Mouse (Mus musculus) liver, postnatal 0 days (tissue): ENCODE data around the gene Syt17. TPM values are rescaled to one million over a fixed set of nuclear protein-coding genes. Genes with fewer than 3 reads are reported as not detected.
"Not testable (repeated sequence)": the region's sequence is repeated elsewhere in the genome, so short reads cannot be mapped to it uniquely, and the experiment has no call there.

Experiments used
- ATAC-seq: fragments of 200-750 bp; cut with Nextera tagmentation; 2 replicates; pipeline ENCODE4 v1.8.0; 2017; ENCODE audit warnings: mild to moderate bottlenecking, moderate library complexity
- DNase-seq: peaks from one replicate; pipeline ENCODE4 v3.0.0-alpha.2; 2016
- H3K27ac ChIP-seq: fragments of 300-500 bp; sonication (generic); 2 replicates; pipeline ENCODE4 v1.5.1; 2014; ENCODE audit warnings: antibody characterized with exemption, moderate library complexity, mild to moderate bottlenecking, low read depth
- H3K27me3 ChIP-seq: fragments of 300-500 bp; sonication (generic); 2 replicates; pipeline ENCODE4 v1.6.1; 2014; ENCODE audit warnings: low read length, control low read depth, mixed read lengths; ENCODE audit not compliant: insufficient read depth
- H3K36me3 ChIP-seq: fragments of 300-500 bp; sonication (generic); replicated peaks from 2 replicates; pipeline ENCODE4 v1.6.1; 2014; ENCODE audit warnings: mild to moderate bottlenecking, control low read depth, low read length, moderate library complexity, mixed read lengths; ENCODE audit not compliant: insufficient read depth
- H3K4me1 ChIP-seq: fragments of 300-500 bp; sonication (generic); 2 replicates; pipeline ENCODE4 v1.6.1; 2014; ENCODE audit warnings: antibody characterized with exemption, mild to moderate bottlenecking, control low read depth; ENCODE audit not compliant: insufficient read depth
- H3K4me2 ChIP-seq: fragments of 300-500 bp; sonication (generic); 2 replicates; pipeline ENCODE4 v1.6.1; 2014; ENCODE audit warnings: low read depth, mild to moderate bottlenecking, low read length, moderate library complexity, mixed read lengths
- H3K4me3 ChIP-seq: fragments of 300-500 bp; sonication (generic); 2 replicates; pipeline ENCODE4 v1.5.1; 2014; ENCODE audit warnings: low read depth, low read length
- H3K9ac ChIP-seq: fragments of 300-500 bp; sonication (generic); replicated peaks from 2 replicates; pipeline ENCODE4 v1.6.1; 2014; ENCODE audit warnings: mild to moderate bottlenecking, moderate library complexity
- H3K9me3 ChIP-seq: fragments of 300-500 bp; sonication (generic); 2 replicates; pipeline ENCODE4 v1.6.1; 2016; ENCODE audit warnings: mild to moderate bottlenecking, control low read depth, low read length, mixed read lengths
- CTCF ChIP-seq: sonication (generic); IDR thresholded peaks from 2 replicates; pipeline ENCODE4 v1.5.1; 2016; ENCODE audit warnings: antibody characterized with exemption, low read depth
- EP300 ChIP-seq: IDR thresholded peaks from 2 replicates; pipeline ENCODE4 v1.6.1; 2016; ENCODE audit warnings: antibody characterized with exemption, low read depth, mild to moderate bottlenecking
- WGBS: fragments of 180-500 bp; shearing (Covaris S2); extraction: QIAGEN DNeasy Blood & Tissue Kit; methylation state at CpG from one replicate; pipeline ENCODE4 v1.1.7; 2014; ENCODE audit not compliant: insufficient replicate concordance; 5-methylcytosine and 5-hydroxymethylcytosine counted together
- polyA plus RNA-seq: library from polyadenylated mRNA; unstranded; fragments of >200 nt; fragmentation: Nextera tagmentation; extraction: Ambion mirVana; gene quantifications from 2 replicates; pipeline ENCODE4 v1.2.1, GENCODE M21; 2015

Syt17 gene
- polyA plus RNA-seq, 1 experiment from 2014 or later: 0.08 TPM

DNA sequence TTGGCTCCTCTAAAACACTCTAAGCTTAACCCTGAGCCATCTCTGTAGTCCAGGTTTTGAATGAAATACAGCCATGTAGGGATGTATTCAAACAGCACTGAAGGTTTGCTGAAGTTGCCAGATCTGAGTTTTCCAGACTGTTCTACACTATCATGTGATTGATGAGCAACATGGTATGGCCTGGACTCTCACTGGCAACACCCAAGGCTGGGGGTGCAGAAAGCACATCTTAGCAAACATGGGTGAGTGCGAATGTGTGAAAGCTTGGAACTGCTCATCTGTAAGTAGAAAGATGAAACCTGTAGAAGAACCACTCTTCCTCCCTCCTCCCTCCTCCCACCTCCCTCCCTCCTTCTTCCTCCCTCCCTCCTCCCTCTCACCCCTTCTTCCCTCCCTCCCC lies 85.1 kb downstream of the Syt17 start:
- Histone ChIP-seq H3K27ac (no peak overlapping the region), H3K4me3 (no peak overlapping the region), H3K27me3 (no peaks in the 10 kb centered on the region), H3K36me3 (no peaks in the 10 kb centered on the region), H3K9me3 (no peaks in the 10 kb centered on the region), H3K9ac (no peak overlapping the region), H3K4me2 (no peak overlapping the region), H3K4me1 (no peaks in the 10 kb centered on the region)
- ATAC-seq: no peak
- DNase-seq: no peak
- WGBS: 41% methylated on average over 1 of the region's 1 CpGs
- no peak for TF ChIP-seq CTCF
- TF ChIP-seq EP300: no peak

DNA sequence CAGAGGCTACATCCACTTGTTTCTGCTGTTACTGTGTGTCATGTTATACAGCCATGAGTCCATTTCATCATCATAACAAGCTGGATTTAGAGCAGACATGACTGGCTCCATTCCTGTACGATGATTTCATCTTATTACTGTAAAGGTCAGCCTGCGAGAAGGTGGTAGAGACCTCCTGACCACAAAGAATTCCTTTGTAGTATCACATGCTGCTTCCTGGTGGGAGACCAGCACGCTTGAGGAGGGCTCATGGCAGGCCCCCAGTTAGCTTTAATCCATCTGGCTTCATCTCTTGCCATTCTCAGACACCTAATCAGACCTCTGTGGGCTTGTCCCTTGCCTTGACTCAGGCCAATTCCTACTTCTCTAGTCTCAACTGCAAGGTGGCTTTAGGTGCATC lies 85.8 kb downstream of the Syt17 start:
- no peak overlapping the region for H3K27ac ChIP-seq
- no peaks in the 10 kb centered on the region for H3K27me3 ChIP-seq
- ATAC-seq (no peak), DNase-seq (no peak)
- no peak overlapping the region for H3K9ac ChIP-seq
- H3K9me3 ChIP-seq: no peaks in the 10 kb centered on the region
- no peaks in the 10 kb centered on the region for H3K4me1 ChIP-seq
- WGBS: 50% methylated on average over 3 of the region's 3 CpGs
- TF ChIP-seq CTCF: no peak
- TF ChIP-seq EP300: no peak
- no peak overlapping the region for H3K4me2 ChIP-seq
- no peak overlapping the region for H3K4me3 ChIP-seq
- no peaks in the 10 kb centered on the region for H3K36me3 ChIP-seq

DNA sequence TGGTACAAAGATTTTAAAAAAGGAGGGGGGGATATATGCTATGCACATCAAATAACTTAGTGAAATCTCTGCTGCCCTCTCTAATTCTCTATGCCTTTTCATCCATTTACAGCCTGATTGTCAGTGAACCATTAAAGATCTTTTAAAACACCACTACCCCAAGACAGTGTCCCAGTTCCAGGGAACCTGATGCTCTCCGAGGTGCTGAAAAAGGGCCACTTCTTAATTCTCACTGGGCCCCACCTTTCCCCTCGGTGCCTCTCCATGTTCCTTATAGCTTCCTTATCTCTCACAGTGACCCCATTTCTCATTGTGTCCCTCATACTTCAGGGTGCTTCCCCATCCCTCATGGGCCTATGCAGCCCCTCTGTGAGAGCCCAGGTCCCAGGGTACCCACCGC lies 89.0 kb downstream of the Syt17 start:
- ATAC-seq: no peak

DNA sequence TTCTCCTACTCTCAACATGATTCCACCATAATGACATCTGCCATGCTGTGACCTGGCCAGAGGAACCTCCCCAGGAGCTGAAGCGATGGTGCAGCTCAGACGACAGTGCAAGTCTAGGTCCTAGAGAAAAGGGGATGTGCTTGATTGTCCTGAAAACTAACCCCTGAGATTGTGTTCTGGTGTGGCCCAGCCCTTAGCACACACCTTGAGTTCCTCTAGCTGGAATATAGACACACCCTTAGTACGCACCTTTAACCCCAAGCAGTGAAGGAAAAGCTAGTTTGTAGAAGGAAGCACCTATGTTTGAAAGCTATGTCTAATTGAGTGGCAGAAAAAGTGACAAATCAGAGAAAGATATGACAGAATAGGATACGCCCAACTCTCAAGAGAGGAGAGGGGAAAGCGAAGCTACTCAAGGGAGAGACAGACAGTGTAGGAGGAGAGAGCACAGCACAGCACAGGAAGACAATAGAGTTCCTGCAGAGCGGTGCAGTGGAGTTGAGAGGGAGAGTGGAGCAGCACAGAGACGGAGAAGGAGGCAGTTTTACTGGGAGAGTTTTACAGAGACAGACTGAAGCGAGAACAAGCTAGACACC lies 91.5 kb downstream of the Syt17 start:
- 73% methylated on average over 8 of the region's 8 CpGs for WGBS
- not testable (repeated sequence) for ATAC-seq

More for the DNA sequence above, 89.0 kb downstream of the Syt17 start:
- H3K9me3 ChIP-seq: no peaks in the 10 kb centered on the region
- no peak overlapping the region for H3K4me3 ChIP-seq
- H3K27me3 ChIP-seq: no peaks in the 10 kb centered on the region
- H3K27ac ChIP-seq: no peak overlapping the region
- TF ChIP-seq CTCF: no peak
- TF ChIP-seq EP300: no peak
- no peaks in the 10 kb centered on the region for H3K36me3 ChIP-seq
- 40% methylated on average over 3 of the region's 3 CpGs for WGBS
- no peaks in the 10 kb centered on the region for H3K4me1 ChIP-seq
- H3K9ac ChIP-seq: no peak overlapping the region
- DNase-seq: no peak
- no peak overlapping the region for H3K4me2 ChIP-seq

DNA sequence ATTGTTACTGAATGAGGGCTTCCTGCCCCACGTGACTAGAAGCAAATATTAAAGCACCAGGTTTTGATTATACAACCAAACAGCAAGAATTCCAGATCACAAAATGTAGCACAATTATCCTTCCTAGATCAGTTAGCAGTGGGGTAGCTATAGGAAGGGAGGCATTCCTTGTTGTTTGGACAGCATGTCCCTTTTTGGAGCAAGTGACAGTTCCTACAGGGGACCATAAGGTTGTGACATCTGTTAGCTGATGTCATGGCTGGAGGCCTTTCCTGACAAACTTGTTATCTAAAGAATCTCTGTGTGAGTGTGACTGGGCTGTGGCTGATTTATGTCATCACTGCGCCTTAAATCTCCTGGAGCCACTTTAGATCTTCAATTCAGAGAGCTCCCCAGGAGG lies 97.2 kb downstream of the Syt17 start:
- no peak overlapping the region for H3K4me3 ChIP-seq
- H3K27me3 ChIP-seq: no peaks in the 10 kb centered on the region
- no peak for TF ChIP-seq EP300
- no peak for TF ChIP-seq CTCF
- ATAC-seq (no peak), DNase-seq (no peak)
- WGBS: 69% methylated on average over 2 of the region's 2 CpGs
- no peaks in the 10 kb centered on the region for H3K36me3 ChIP-seq
- H3K9ac ChIP-seq: no peak overlapping the region
- H3K27ac ChIP-seq: no peak overlapping the region
- no peaks in the 10 kb centered on the region for H3K4me1 ChIP-seq
- H3K9me3 ChIP-seq: no peaks in the 10 kb centered on the region
- no peak overlapping the region for H3K4me2 ChIP-seq

More for the DNA sequence above, 91.5 kb downstream of the Syt17 start:
- H3K9me3 ChIP-seq, H3K9ac ChIP-seq, H3K4me2 ChIP-seq, H3K27ac ChIP-seq, H3K36me3 ChIP-seq, H3K4me3 ChIP-seq, DNase-seq, H3K4me1 ChIP-seq, H3K27me3 ChIP-seq: not testable (repeated sequence)

DNA sequence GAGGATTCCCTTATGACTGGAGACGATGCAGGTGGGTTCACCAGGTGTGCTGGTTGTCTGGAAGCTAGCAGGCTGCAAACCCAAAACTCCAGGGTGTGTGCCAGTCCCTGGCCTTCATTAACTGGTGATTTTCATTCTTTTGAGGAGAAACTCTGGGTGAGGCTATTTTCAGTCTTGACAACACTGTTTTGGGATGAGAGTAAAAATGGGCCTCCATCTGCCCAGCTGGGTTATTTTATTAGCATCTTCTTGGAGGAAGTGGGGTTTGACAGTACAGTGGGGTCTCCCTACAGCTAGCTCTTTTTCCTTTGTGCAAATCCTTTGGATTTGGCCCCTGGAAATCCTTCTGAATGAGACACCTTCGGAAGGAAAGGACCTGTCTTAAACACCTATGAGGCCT lies 101.1 kb downstream of the Syt17 start:
- Histone ChIP-seq H3K36me3 (no peaks in the 10 kb centered on the region), H3K4me3 (no peak overlapping the region), H3K27ac (no peak overlapping the region), H3K27me3 (no peaks in the 10 kb centered on the region), H3K4me2 (no peak overlapping the region), H3K4me1 (no peaks in the 10 kb centered on the region), H3K9ac (no peak overlapping the region), H3K9me3 (no peaks in the 10 kb centered on the region)
- DNase-seq (no peak), ATAC-seq (no peak)
- WGBS: 50% methylated on average over 2 of the region's 2 CpGs
- no peak for TF ChIP-seq CTCF
- TF ChIP-seq EP300: no peak

DNA sequence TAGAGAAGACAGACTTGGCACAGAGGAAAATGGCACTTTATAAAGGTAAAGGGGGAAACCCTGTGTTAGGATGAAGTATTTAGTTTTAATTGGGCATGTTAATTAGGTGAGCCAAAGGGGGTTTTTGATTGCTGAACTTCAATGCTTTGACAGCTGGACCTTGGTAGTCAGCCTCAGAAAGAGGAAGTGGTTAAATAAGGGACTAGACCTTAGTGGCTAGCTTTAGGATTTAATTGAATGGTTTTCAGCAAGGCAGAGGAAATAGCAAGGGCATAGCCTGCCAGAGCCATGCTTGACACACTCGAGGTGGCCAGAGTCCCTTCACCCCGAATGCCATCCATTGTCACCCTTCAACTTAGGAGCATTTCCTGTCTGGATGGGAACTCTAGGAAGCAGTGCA lies 101.6 kb downstream of the Syt17 start:
- no peak overlapping the region for H3K27ac ChIP-seq
- no peaks in the 10 kb centered on the region for H3K4me1 ChIP-seq
- no peak overlapping the region for H3K9ac ChIP-seq
- TF ChIP-seq CTCF (no peak), EP300 (no peak)
- ATAC-seq (no peak), DNase-seq (no peak)
- H3K4me3 ChIP-seq: no peak overlapping the region
- 8% methylated on average over 2 of the region's 2 CpGs for WGBS
- no peak overlapping the region for H3K4me2 ChIP-seq
- no peaks in the 10 kb centered on the region for H3K36me3 ChIP-seq
- no peaks in the 10 kb centered on the region for H3K27me3 ChIP-seq
- no peaks in the 10 kb centered on the region for H3K9me3 ChIP-seq
